ENCODE assay signal across 28 mouse cellular contexts in the genomic region with DNA sequence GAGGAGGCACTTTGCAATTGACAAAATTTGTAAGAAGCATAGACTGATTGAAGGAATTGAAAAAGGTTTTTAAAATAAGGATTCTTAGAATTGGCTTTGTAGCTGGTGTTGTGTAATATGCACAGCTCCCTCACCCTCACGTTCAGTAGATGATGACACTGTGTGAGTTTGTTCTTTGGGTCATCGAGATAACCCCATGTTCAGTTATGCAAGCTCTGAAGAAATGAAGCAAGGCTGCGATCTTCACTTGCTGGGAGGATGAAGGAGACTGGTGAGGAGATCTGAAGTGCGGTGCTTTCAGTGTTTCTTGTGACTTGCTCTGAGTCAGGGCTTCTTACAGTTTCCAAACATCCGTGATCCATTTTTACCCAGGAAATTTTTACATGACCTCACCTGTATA.
DNase-seq lines count a peak whose midpoint lies in the region; ATAC-seq lines count a peak whose summit lies in the region.
"Had no signal": no experiment of that assay in that cellular context is flagged by ENCODE, and none has a peak within 500 bp of the region (broad histone marks: within the 10 kb centered on the region; RNA-seq: fewer than 3 reads in every experiment).

No protein-coding gene starts in this region.

- H3K4me3 ChIP-seq in liver, embryonic 16.5 days (ENCODE audit: low read depth, low read length), result no peak overlapping the region
- H3K4me3 ChIP-seq in liver, embryonic 11.5 days (ENCODE audit: low read depth, low read length), result no peak overlapping the region
- H3K4me3 ChIP-seq: forebrain, embryonic 10.5 days; heart, embryonic 10.5 days; hindbrain, embryonic 13.5 days; limb, embryonic 13.5 days; liver, embryonic 15.5 days had no signal

- no peak overlapping the region for H3K4me2 ChIP-seq in liver, embryonic 16.5 days (ENCODE audit: low read depth, low read length)
- H3K4me2 ChIP-seq in liver, embryonic 11.5 days, result no peak overlapping the region
- H3K4me2 ChIP-seq: hindbrain, embryonic 13.5 days; limb, embryonic 13.5 days; liver, embryonic 15.5 days had no signal

- H3K4me1 ChIP-seq in liver, embryonic 16.5 days (ENCODE audit: control insufficient read depth, low read depth, low read length), result no peaks in the 10 kb centered on the region
- no peaks in the 10 kb centered on the region for H3K4me1 ChIP-seq in liver, embryonic 11.5 days (replicated peaks; ENCODE audit: control insufficient read depth, insufficient read depth, low read length)
- H3K4me1 ChIP-seq: forebrain, embryonic 10.5 days; heart, embryonic 10.5 days; hindbrain, embryonic 13.5 days; limb, embryonic 13.5 days; liver, embryonic 15.5 days had no signal

- H3K9ac ChIP-seq in liver, embryonic 16.5 days (ENCODE audit: low read depth, low read length), result no peak overlapping the region
- H3K9ac ChIP-seq in liver, embryonic 11.5 days (ENCODE audit: low read depth, low read length), result no peak overlapping the region
- H3K9ac ChIP-seq: hindbrain, embryonic 13.5 days; limb, embryonic 13.5 days; liver, embryonic 15.5 days had no signal

- 58% methylated on average over 5 of the region's 5 CpGs for WGBS in liver, embryonic 16.5 days (ENCODE audit: insufficient replicate concordance)
- WGBS in liver, embryonic 11.5 days, result 79% methylated on average over 5 of the region's 5 CpGs

- peak; percentile 67 for DNase-seq in adrenal gland, adult 2 months
- no peak for DNase-seq in adrenal gland, adult 18-20 months (ENCODE audit: low spot score in 2 of 2)
- no peak for DNase-seq in liver, embryonic 11.5 days (ENCODE audit: low spot score)
- peak; percentile 23 for DNase-seq in adrenal gland, postnatal 14 days
- DNase-seq in lung, postnatal 10 days, result no peak
- DNase-seq: cerebellum, adult 11 months; cerebellum, adult 9-10 months; cerebellum, postnatal 36 days; heart, postnatal 36 days; kidney, postnatal 14 days; layer of hippocampus, adult 9-11 months; lung, postnatal 4 days; midbrain, embryonic 14.5 days; spleen, adult 18-20 months; thymus, adult 18-20 months; thymus, postnatal 25 days had no signal

- ATAC-seq in liver, embryonic 16.5 days (ENCODE audit: low read depth), result peak; percentile 53; the same call in 1 of the 2 replicates
- no peak for ATAC-seq in liver, embryonic 11.5 days (replicated peaks; ENCODE audit: low FRiP score)
- peak; percentile 85 for ATAC-seq in granulocyte monocyte progenitor cell, adult 5-6 weeks (replicated peaks; ENCODE audit: poor library complexity, severe bottlenecking)
- no peak for ATAC-seq in erythroblast, adult 5-6 weeks (replicated peaks; ENCODE audit: low FRiP score, poor library complexity, severe bottlenecking)
- ATAC-seq: forebrain, embryonic 16.5 days; intestine, embryonic 16.5 days; Patski had no signal

- H3K27me3 ChIP-seq in liver, embryonic 16.5 days (ENCODE audit: control insufficient read depth, insufficient read depth, low read depth, low read length), result no peaks in the 10 kb centered on the region
- no peaks in the 10 kb centered on the region for H3K27me3 ChIP-seq in liver, embryonic 11.5 days (replicated peaks; ENCODE audit: control insufficient read depth, insufficient read depth, low read length)
- H3K27me3 ChIP-seq: hindbrain, embryonic 13.5 days; limb, embryonic 13.5 days; liver, embryonic 15.5 days; Patski had no signal

- no peaks in the 10 kb centered on the region for H3K36me3 ChIP-seq in liver, embryonic 16.5 days (ENCODE audit: control insufficient read depth, insufficient read depth)
- no peaks in the 10 kb centered on the region for H3K36me3 ChIP-seq in liver, embryonic 11.5 days (ENCODE audit: control insufficient read depth, insufficient read depth, low read length)
- H3K36me3 ChIP-seq: forebrain, embryonic 10.5 days; heart, embryonic 10.5 days; hindbrain, embryonic 13.5 days; limb, embryonic 13.5 days; liver, embryonic 15.5 days had no signal

- H3K9me3 ChIP-seq in liver, embryonic 16.5 days (replicated peaks; ENCODE audit: control insufficient read depth, low read length), result no peaks in the 10 kb centered on the region
- no peaks in the 10 kb centered on the region for H3K9me3 ChIP-seq in liver, embryonic 11.5 days (ENCODE audit: control insufficient read depth, low read length)
- H3K9me3 ChIP-seq: forebrain, embryonic 10.5 days; heart, embryonic 10.5 days; hindbrain, embryonic 13.5 days; limb, embryonic 13.5 days; liver, embryonic 15.5 days had no signal

- H3K27ac ChIP-seq in liver, embryonic 16.5 days (ENCODE audit: low read length), result no peak overlapping the region
- H3K27ac ChIP-seq in liver, embryonic 11.5 days (ENCODE audit: low read depth, low read length), result no peak overlapping the region
- H3K27ac ChIP-seq: forebrain, embryonic 10.5 days; heart, embryonic 10.5 days; hindbrain, embryonic 13.5 days; limb, embryonic 13.5 days; liver, embryonic 15.5 days; stomach, postnatal 0 days had no signal

Comparison
In these comparisons a context has a peak if more than half of its experiments do, and no peak if none do; other contexts are left out.
1. DNase-seq: peak in adrenal gland, adult 2 months (single experiment) and adrenal gland, postnatal 14 days (single experiment); none in adrenal gland, adult 18-20 months (0 of 2), liver, embryonic 11.5 days (single experiment) and lung, postnatal 10 days (single experiment).
2. ATAC-seq: peak in liver, embryonic 16.5 days (single experiment) and granulocyte monocyte progenitor cell, adult 5-6 weeks (single experiment); none in liver, embryonic 11.5 days (single experiment) and erythroblast, adult 5-6 weeks (single experiment).